Mouse (Mus musculus) midbrain, postnatal 0 days (tissue): ENCODE data around the gene Fam3c. TPM values are rescaled to one million over a fixed set of nuclear protein-coding genes. Genes with fewer than 3 reads are reported as not detected.

Experiments
- ATAC-seq: fragments of 200-750 bp; cut with Nextera tagmentation; 2 replicates; pipeline ENCODE4 v1.8.0; 2017; ENCODE audit warnings: moderate number of reproducible peaks, mild to moderate bottlenecking, moderate TSS enrichment, moderate library complexity; ENCODE audit not compliant: low FRiP score
- DNase-seq: peaks from one replicate; pipeline ENCODE4 v3.0.0-alpha.2; 2015; ENCODE audit warnings: low spot score
- H3K27ac ChIP-seq: fragments of 300-500 bp; sonication (generic); 2 replicates; pipeline ENCODE4 v1.5.1; 2014; ENCODE audit warnings: low read depth, mild to moderate bottlenecking, low read length, mixed read lengths
- H3K27me3 ChIP-seq: fragments of 300-500 bp; sonication (generic); 2 replicates; pipeline ENCODE4 v1.6.1; 2014; ENCODE audit warnings: low read length, control low read depth, mixed read lengths; ENCODE audit not compliant: insufficient read depth
- H3K36me3 ChIP-seq: fragments of 300-500 bp; sonication (generic); 2 replicates; pipeline ENCODE4 v1.6.1; 2014; ENCODE audit warnings: low read length, control low read depth, mixed read lengths; ENCODE audit not compliant: insufficient read depth
- H3K4me1 ChIP-seq: fragments of 300-500 bp; sonication (generic); 2 replicates; pipeline ENCODE4 v1.6.1; 2014; ENCODE audit warnings: mild to moderate bottlenecking, control low read depth, antibody characterized with exemption, low read length, mixed read lengths; ENCODE audit not compliant: insufficient read depth
- H3K4me2 ChIP-seq: fragments of 300-500 bp; sonication (generic); 2 replicates; pipeline ENCODE4 v1.6.1; 2014; ENCODE audit warnings: low read depth, mild to moderate bottlenecking, low read length, mixed read lengths; ENCODE audit not compliant: poor library complexity, severe bottlenecking
- H3K4me3 ChIP-seq: fragments of 300-500 bp; sonication (generic); 2 replicates; pipeline ENCODE4 v1.5.1; 2014; ENCODE audit warnings: low read depth, mild to moderate bottlenecking, low read length, moderate library complexity
- H3K9ac ChIP-seq: fragments of 300-500 bp; sonication (generic); replicated peaks from 2 replicates; pipeline ENCODE4 v1.6.1; 2014; ENCODE audit warnings: mild to moderate bottlenecking, low read length, moderate library complexity, mixed read lengths; ENCODE audit not compliant: poor library complexity, severe bottlenecking
- H3K9me3 ChIP-seq: fragments of 300-500 bp; sonication (generic); 2 replicates; pipeline ENCODE4 v1.6.1; 2016; ENCODE audit warnings: low read length, control low read depth
- CTCF ChIP-seq: IDR thresholded peaks from 2 replicates; pipeline ENCODE4 v1.5.1; 2016; ENCODE audit warnings: antibody characterized with exemption, mild to moderate bottlenecking
- WGBS: fragments of 180-500 bp; shearing (Covaris S2); extraction: QIAGEN DNeasy Blood & Tissue Kit; methylation state at CpG from one replicate; pipeline ENCODE4 v1.1.7; 2014; 5-methylcytosine and 5-hydroxymethylcytosine counted together
- polyA plus RNA-seq: library from polyadenylated mRNA; unstranded; fragments of >200 nt; fragmentation: Nextera tagmentation; extraction: Ambion mirVana; gene quantifications from 2 replicates; pipeline ENCODE4 v1.2.1, GENCODE M21; 2015
- total RNA-seq: library from RNA; depleted of rRNA; stranded (reverse); fragments of >200 nt; gene quantifications from 2 replicates; pipeline ENCODE4 v1.2.3, GENCODE M21; 2014

The Fam3c gene
- total and polyA plus RNA-seq, 2 experiments from 2014 or later: 68.7 to 135 TPM

DNA sequence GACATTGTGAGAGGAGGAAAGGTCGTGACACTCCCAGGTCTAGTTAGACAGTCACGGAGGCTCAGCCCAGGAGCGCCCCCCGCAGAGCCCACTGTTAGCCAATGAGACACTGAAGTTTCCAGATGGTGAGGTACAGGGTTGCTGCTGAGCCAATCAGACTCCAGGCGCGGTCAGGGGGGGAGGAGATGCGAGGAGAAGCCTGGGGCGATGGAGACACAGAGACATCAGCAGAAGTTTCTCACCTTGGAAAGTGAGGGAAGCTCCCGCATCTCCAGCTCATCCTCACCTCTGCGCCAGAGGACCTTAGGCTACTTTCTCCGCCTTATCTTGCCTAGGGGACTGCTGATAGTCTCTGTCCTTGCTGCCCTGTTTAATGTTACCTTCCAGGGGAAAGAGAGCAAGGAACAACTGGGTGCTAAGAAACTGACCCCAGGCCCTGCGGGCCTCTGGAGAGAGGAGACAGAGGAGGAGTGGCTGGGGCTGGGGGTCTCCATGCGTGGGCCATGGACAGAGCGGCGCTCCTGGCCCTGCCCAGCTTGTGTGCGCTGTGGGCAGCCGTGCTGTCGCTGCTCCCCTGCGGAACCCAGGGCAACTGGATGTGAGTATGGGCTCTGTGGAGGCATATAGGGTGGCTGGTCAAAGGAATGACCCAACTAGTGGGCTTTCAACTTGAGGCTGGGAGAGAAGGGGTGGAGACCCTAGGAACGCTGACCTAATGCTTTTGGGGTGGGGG lies 67.9 kb downstream of the Fam3c start, which contains the start of gene Wnt16:
Gene Wnt16, plus strand, starts transcription at position 224 of the 733 bp plus-strand sequence.
- WGBS: 3% methylated on average over 20 of the region's 20 CpGs
- peak; percentile 65; the same call in 1 of the 2 replicates for ATAC-seq
- Histone ChIP-seq H3K4me1 (peaks cover 6% of the 10 kb centered on the region; the same call in 1 of the 2 replicates), H3K4me2 (peak within 1 kb of the TSS; percentile 88), H3K4me3 (peak within 1 kb of the TSS; percentile 41), H3K27me3 (peaks cover 34% of the 10 kb centered on the region), H3K9ac (0 out of 2 replicates have a peak within 1 kb of the TSS, but pooled peaks have one; percentile 24), H3K27ac (no peak within 1 kb of the TSS), H3K36me3 (no peaks in the 10 kb centered on the region), H3K9me3 (no peaks in the 10 kb centered on the region)
- no peak for TF ChIP-seq CTCF
- DNase-seq: peak; percentile 9

GRCm38 (mm10) chr6:22282405-22282804 lies 73.6 kb downstream of the Fam3c start:
- Histone ChIP-seq H3K9me3 (no peaks in the 10 kb centered on the region), H3K4me3 (no peak overlapping the region), H3K9ac (no peak overlapping the region), H3K4me2 (no peak overlapping the region), H3K4me1 (no peaks in the 10 kb centered on the region), H3K36me3 (no peaks in the 10 kb centered on the region), H3K27me3 (peaks cover 5% of the 10 kb centered on the region; the same call in 1 of the 2 replicates), H3K27ac (no peak overlapping the region)
- no peak for ATAC-seq
- no peak for TF ChIP-seq CTCF
- no peak for DNase-seq
- 93% methylated on average over 4 of the region's 4 CpGs for WGBS

DNA sequence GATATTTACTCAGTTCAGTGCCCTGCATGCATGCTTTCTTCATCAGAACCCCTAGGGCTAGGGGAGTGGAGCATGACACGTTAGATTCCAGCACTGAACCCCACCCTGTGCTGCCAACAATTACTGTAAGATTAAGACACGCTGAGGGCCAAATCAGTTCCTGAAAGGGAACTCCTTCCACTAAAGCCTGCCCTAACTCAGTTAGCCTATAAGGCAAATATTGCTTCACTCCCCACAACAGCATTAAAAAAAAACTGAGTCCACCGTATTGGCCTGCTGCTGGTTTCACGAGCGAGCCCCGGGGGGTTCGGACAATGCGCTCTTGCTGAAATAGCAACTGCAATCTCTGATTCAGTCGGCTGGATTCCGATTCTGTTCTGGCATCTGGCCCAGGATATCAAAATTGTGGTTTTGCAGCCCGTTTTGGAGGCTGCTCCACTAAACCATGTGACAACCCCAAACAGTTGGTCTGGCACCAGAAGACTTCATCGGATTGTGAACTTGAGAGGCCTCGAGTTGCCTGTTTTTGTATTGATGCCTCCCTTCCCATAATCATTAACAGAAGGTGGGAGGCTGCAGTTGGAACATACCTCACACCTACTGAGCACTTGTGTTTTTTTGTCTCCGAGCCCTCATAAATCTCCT lies 75.7 kb downstream of the Fam3c start:
- no peak overlapping the region for H3K4me3 ChIP-seq
- H3K9ac ChIP-seq: no peak overlapping the region
- no peak overlapping the region for H3K27ac ChIP-seq
- H3K9me3 ChIP-seq: no peaks in the 10 kb centered on the region
- 58% methylated on average over 14 of the region's 14 CpGs for WGBS
- H3K4me2 ChIP-seq: no peak overlapping the region
- DNase-seq (peak; percentile 35), ATAC-seq (no peak)
- H3K36me3 ChIP-seq: no peaks in the 10 kb centered on the region
- H3K27me3 ChIP-seq: no peaks in the 10 kb centered on the region
- H3K4me1 ChIP-seq: no peaks in the 10 kb centered on the region
- no peak for TF ChIP-seq CTCF

DNA sequence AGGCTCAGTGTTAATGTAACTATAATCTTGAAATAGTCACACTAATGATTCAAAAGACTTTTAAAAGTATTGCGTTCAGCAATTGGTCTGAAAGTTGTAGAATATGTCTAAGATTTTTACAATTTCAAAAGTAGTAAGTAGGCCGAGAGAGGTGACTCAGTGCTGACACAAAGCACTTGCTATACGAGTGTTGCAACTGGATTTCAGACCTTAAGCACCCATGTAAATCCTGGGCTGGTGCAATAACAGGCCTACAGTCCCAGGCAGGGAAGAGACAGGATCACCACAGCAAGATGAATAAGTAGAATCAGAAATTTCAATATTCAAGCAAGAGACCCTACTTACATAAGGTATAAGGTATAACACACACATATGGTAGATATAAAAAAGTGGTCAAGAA lies 78.1 kb downstream of the Fam3c start:
- no peaks in the 10 kb centered on the region for H3K4me1 ChIP-seq
- H3K9me3 ChIP-seq: no peaks in the 10 kb centered on the region
- H3K4me2 ChIP-seq: no peak overlapping the region
- H3K27me3 ChIP-seq: no peaks in the 10 kb centered on the region
- H3K36me3 ChIP-seq: no peaks in the 10 kb centered on the region
- H3K4me3 ChIP-seq: no peak overlapping the region
- H3K9ac ChIP-seq: no peak overlapping the region
- ATAC-seq (no peak), DNase-seq (no peak)
- WGBS: 92% methylated on average over 3 of the region's 3 CpGs
- H3K27ac ChIP-seq: no peak overlapping the region
- TF ChIP-seq CTCF: no peak

DNA sequence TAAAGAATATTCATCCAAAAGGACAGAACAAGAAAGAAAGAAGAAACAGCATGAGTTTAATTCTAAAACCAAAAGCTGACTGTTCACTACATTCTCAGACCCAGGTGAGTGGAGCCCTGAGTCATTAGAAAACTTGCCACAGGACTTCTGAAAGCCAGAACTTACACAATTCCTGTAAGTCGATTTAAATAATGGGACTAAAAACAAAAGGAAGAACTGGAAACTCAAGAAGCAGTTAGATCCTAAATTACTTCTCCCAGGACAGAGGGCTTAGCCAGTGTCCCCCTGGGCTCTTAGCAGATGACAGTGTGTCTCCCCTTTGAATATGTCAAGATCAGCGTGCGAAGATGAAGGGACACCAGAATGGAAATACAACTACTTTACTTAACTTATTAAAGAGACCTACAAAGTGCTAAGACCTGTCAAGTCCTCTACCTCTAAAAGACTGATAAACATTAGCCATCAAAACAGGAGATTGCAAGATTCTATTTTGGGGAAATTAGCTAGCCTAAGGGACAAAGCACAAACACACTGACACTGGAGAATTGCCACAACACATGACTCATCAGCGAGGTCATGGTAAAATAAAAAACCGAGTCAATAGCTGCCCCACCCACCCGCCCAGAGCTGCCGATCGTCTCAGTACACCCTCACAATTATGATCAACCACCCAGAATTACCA lies 86.1 kb downstream of the Fam3c start:
- Histone ChIP-seq H3K4me3 (no peak overlapping the region), H3K9ac (no peak overlapping the region), H3K27me3 (no peaks in the 10 kb centered on the region), H3K4me2 (no peak overlapping the region), H3K36me3 (no peaks in the 10 kb centered on the region), H3K4me1 (no peaks in the 10 kb centered on the region), H3K9me3 (no peaks in the 10 kb centered on the region), H3K27ac (no peak overlapping the region)
- DNase-seq (no peak), ATAC-seq (no peak)
- 78% methylated on average over 8 of the region's 8 CpGs for WGBS
- TF ChIP-seq CTCF: no peak

- H3K36me3 ChIP-seq: no peaks in the 10 kb centered on the region
- H3K4me1 ChIP-seq: no peaks in the 10 kb centered on the region
- H3K4me2 ChIP-seq: no peak overlapping the region
- H3K27ac ChIP-seq: no peak overlapping the region
- no peaks in the 10 kb centered on the region for H3K9me3 ChIP-seq
- no peak overlapping the region for H3K4me3 ChIP-seq
- H3K9ac ChIP-seq: no peak overlapping the region
- ATAC-seq (no peak), DNase-seq (no peak)
- no peaks in the 10 kb centered on the region for H3K27me3 ChIP-seq
- no peak for TF ChIP-seq CTCF
Observed at GRCm38 (mm10) chr6:22268677-22269076, 87.4 kb downstream of the Fam3c start.
